Mouse (Mus musculus): Measurements from ENCODE around the gene Fbxl15.

Gene Fbxl15

DNA sequence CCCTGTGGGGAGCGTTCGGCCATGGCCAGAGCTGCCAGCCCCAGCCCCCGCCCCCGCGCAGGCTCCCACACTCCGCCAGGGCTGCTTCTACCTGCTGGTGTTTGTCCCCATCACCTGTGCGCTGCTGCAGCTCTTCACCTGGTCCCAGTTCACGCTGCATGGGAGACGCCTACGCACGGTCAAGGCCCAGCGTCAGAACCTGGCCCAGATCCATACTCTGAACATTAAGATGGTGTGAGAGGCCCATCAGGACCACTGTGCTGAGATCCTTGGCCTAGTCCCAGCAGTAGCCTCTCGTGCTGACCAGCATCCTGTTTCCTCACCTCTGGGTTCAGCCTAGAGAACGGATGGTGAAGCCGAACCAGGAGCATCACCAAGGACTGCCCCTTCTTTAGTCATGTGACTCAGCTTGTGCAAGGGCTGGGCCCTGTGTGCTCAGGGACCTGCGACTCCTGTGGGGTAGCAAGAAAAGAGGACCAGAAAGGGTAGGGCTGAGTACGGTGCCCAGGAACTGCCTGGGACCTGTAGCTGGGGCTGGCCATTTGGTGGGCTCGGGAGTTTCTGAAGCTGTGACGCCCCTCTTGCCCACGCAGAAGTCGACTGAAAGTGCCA, 46.6 kb downstream of the Fbxl15 start:
- Histone ChIP-seq H3K36me3 (ENCODE audit: insufficient read depth, low read length) (peaks cover 63% of the 10 kb centered on the region), H3K27me3 (ENCODE audit: insufficient read depth, low read length) (no peaks in the 10 kb centered on the region), H3K4me3 (replicated peaks; ENCODE audit: low read length) (peak overlapping the region; percentile 68), H3K4me1 (replicated peaks; ENCODE audit: low read depth, low read length) (peaks cover 23% of the 10 kb centered on the region), H3K9me3 (ENCODE audit: low read length) (no peaks in the 10 kb centered on the region)
- TF ChIP-seq POU5F1 (IDR thresholded peaks at IDR 0.05; ENCODE audit: borderline replicate concordance, low read length) (no peak), NANOG (IDR thresholded peaks at IDR 0.05; ENCODE audit: borderline replicate concordance, low read length) (no peak), CTCF (conservative IDR thresholded peaks at IDR 0.05; ENCODE audit: low read length) (no peak)

DNA sequence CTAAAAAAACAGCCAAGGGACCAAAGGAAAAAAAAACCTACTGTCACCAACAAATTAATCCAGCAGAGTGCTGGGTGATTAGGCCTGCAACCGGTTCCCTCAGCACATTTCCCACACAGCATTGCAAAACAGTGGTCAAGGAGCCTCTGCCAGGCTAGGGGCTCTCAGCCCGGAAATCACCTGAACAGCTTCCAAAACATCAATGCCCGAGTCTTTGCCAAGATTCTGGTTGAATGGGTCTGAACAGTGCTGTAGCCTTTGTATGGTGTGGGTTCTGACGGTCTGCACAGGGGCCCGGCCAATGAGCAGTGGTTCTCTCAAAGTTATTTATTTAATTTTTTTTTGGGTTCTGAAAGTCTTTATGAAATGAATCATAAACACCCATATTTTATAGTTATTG, 47.5 kb downstream of the Fbxl15 start:
- TF ChIP-seq CTCF (conservative IDR thresholded peaks at IDR 0.05; ENCODE audit: low read length) (no peak), POU5F1 (IDR thresholded peaks at IDR 0.05; ENCODE audit: borderline replicate concordance, low read length) (no peak), NANOG (IDR thresholded peaks at IDR 0.05; ENCODE audit: borderline replicate concordance, low read length) (no peak)
- Histone ChIP-seq H3K4me1 (replicated peaks; ENCODE audit: low read depth, low read length) (peaks cover 23% of the 10 kb centered on the region), H3K36me3 (ENCODE audit: insufficient read depth, low read length) (peaks cover 72% of the 10 kb centered on the region), H3K27me3 (ENCODE audit: insufficient read depth, low read length) (no peaks in the 10 kb centered on the region), H3K4me3 (replicated peaks; ENCODE audit: low read length) (no peak overlapping the region), H3K9me3 (ENCODE audit: low read length) (no peaks in the 10 kb centered on the region)

DNA sequence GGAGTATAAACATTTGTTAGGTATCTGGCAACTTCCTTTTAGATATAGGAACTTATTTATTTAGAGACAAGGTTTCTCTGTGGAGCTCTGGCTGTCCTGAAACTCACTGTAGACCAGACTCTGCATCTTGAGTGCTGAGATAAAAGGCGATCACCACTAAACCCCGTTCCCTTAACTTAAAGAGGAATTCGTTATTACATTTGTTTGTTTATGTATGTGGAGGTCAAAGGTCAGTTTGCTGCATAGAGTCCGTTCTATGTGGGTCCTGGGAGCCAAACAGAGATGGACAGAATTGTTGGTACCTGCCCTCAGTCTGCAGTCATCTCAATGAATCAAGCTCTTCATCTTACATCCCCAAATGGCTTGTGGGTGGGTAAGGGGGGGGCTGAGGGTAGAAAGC, 47.9 kb downstream of the Fbxl15 start:
- Histone ChIP-seq H3K27me3 (ENCODE audit: insufficient read depth, low read length) (no peaks in the 10 kb centered on the region), H3K4me1 (replicated peaks; ENCODE audit: low read depth, low read length) (peaks cover 23% of the 10 kb centered on the region), H3K4me3 (replicated peaks; ENCODE audit: low read length) (no peak overlapping the region), H3K36me3 (ENCODE audit: insufficient read depth, low read length) (peaks cover 73% of the 10 kb centered on the region), H3K9me3 (ENCODE audit: low read length) (no peaks in the 10 kb centered on the region)
- TF ChIP-seq NANOG (IDR thresholded peaks at IDR 0.05; ENCODE audit: borderline replicate concordance, low read length) (no peak), CTCF (conservative IDR thresholded peaks at IDR 0.05; ENCODE audit: low read length) (no peak), POU5F1 (IDR thresholded peaks at IDR 0.05; ENCODE audit: borderline replicate concordance, low read length) (no peak)

All from E14TG2a.4 (cell line).